Mouse (Mus musculus): ENCODE results near the gene 4931414P19Rik.

- peak; percentile 35 for TF ChIP-seq CTCF (IDR thresholded peaks at IDR 0.05; ENCODE audit: low read depth)
- no peak for TF ChIP-seq EP300 (IDR thresholded peaks at IDR 0.05; ENCODE audit: low read depth)
These were observed 67.2 kb downstream of the 4931414P19Rik start for GRCm38 (mm10) chr14:54538580-54538979.
